Mouse (Mus musculus): ENCODE measurements around the gene Rpl38.

DNA sequence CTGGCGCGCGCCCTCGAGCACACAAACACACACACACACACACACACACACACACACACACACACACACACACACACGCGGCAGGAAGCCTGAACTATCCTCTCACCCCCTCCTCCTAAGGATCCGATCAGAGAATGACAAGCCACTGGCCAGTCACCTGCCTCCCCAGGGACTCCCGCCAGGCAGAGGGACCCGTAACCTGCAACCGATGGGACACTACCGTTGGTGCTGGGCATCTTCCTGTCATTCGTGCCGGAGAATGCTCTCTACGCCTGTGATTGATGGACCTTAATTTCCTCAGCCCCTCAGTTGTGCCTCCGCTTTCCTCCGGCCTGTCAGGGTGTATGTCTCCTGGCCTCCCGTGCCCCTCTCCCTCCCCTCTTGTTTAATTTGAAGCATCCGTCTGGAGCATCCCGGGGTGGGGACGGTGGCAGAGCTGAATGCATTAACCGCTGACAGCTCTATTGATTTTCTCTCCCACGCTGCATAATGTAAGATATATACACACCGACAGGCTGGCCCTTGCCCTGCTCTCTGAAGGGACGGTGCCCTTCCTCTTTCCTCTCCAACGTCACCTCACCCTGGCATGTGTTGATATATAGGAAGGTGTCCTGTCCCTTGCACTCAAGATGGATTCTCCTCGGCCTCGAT lies 11.2 kb upstream of the Rpl38 start:
- TF ChIP-seq CTCF (IDR thresholded peaks at IDR 0.05; ENCODE audit: borderline replicate concordance, extremely low read depth, insufficient read depth, insufficient read length) (no peak), POLR2A (IDR thresholded peaks at IDR 0.05; ENCODE audit: borderline replicate concordance, extremely low read depth, insufficient read depth, insufficient read length, poor library complexity, severe bottlenecking) (no peak)

All from brain, embryonic 14.5 days (tissue).